Mouse (Mus musculus) MEL (cell line): Measurements from ENCODE around the gene Hs3st1.

Source experiments
- MYB ChIP-seq: IDR thresholded peaks from 2 replicates; pipeline ENCODE4 v1.6.1; 2011; ENCODE audit warnings: mild to moderate bottlenecking, low read depth, low read length, improper control_type of control experiment
- POLR2AphosphoS5 ChIP-seq: IDR thresholded peaks from 2 replicates; pipeline ENCODE4 v1.6.1; 2012; ENCODE audit warnings: low read depth, borderline replicate concordance, mild to moderate bottlenecking, inconsistent platforms, low read length, moderate library complexity, mixed read lengths

DNA sequence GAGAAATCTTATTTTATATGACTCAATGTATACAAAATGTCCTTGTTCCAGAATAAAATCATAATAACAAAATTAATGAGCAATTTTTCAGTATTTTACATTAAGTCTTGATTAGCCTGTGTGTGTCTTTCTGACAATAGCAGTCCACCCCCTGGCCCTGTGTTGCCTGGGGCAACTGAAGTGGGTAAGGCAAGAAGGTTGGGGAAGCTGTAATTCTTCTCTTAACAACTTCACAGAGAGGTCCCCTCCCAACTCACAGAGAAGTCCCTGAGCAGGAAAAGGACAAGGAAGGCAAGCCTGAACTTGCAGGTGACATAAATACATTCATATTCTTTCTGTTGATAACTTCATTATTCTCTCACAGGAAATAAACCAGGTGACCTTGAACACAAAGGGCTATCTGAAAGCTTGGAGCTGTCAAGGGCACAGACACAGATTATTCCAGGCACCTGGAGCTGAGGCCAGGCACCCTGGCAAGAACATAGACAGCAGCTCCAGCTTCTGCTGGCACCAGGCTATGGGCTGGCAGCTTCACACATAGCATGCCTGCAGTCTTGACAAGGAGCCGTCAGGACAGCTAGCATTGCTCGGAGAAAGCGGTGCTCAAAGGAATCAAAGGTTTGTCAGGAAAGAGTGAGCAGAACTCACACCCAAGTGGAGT, 134.9 kb downstream of the Hs3st1 start:
- TF ChIP-seq MYB (no peak), POLR2AphosphoS5 (no peak)
